Mouse (Mus musculus) brain, embryonic 14.5 days (tissue): Measurements from ENCODE around the gene Mylip. TPM values are rescaled to one million over a fixed set of nuclear protein-coding genes. Genes with fewer than 3 reads are reported as not detected.

Source experiments
- DNase-seq: peaks from one replicate; pipeline ENCODE4 v3.0.0-alpha.2; 2011; ENCODE audit warnings: low read depth
- CTCF ChIP-seq: fragments of 200-500 bp; IDR thresholded peaks from 2 replicates; pipeline ENCODE4 v1.5.1; 2012; ENCODE audit warnings: inconsistent platforms, mild to moderate bottlenecking, moderate library complexity, borderline replicate concordance; ENCODE audit not compliant: insufficient read depth, insufficient read length; ENCODE audit errors: extremely low read depth
- POLR2A ChIP-seq: fragments of 200-500 bp; IDR thresholded peaks from 2 replicates; pipeline ENCODE4 v1.6.1; 2012; ENCODE audit warnings: mild to moderate bottlenecking, inconsistent platforms, borderline replicate concordance; ENCODE audit not compliant: poor library complexity, insufficient read depth, insufficient read length, severe bottlenecking; ENCODE audit errors: extremely low read depth
- polyA plus RNA-seq: library from polyadenylated mRNA; depleted of rRNA; stranded (reverse); fragments of >200 nt; gene quantifications from 2 replicates; pipeline ENCODE4 v1.2.3, GENCODE M21; 2012

The Mylip gene
- polyA plus RNA-seq, 1 experiment, result 7.8 TPM

- TF ChIP-seq POLR2A (no peak), CTCF (no peak)
- no peak for DNase-seq
Measured at GRCm38 (mm10) chr13:45396724-45397123, 7.2 kb downstream of the Mylip start.

- TF ChIP-seq POLR2A (no peak), CTCF (no peak)
- no peak for DNase-seq
Measured at GRCm38 (mm10) chr13:45397240-45397639, 7.7 kb downstream of the Mylip start.

GRCm38 (mm10) chr13:45397896-45398805 is 8.6 kb downstream of the Mylip start:
- no peak for DNase-seq
- TF ChIP-seq CTCF (no peak), POLR2A (no peak)

- TF ChIP-seq POLR2A (no peak), CTCF (no peak)
- no peak for DNase-seq
Measured at GRCm38 (mm10) chr13:45400700-45401099, 11.2 kb downstream of the Mylip start.

GRCm38 (mm10) chr13:45401816-45402215 is 12.3 kb downstream of the Mylip start:
- no peak for DNase-seq
- TF ChIP-seq POLR2A (no peak), CTCF (no peak)

- no peak for DNase-seq
- TF ChIP-seq CTCF (no peak), POLR2A (no peak)
Measured at GRCm38 (mm10) chr13:45402316-45403039, 12.9 kb downstream of the Mylip start.

- no peak for DNase-seq
- TF ChIP-seq POLR2A (no peak), CTCF (no peak)
Measured at GRCm38 (mm10) chr13:45404269-45404668, 14.7 kb downstream of the Mylip start.

- TF ChIP-seq CTCF, result no peak
- TF ChIP-seq POLR2A, result no peak
- no peak for DNase-seq
Measured at GRCm38 (mm10) chr13:45405194-45405810, 15.8 kb downstream of the Mylip start.

- no peak for DNase-seq
- TF ChIP-seq CTCF (no peak), POLR2A (no peak)
Measured at GRCm38 (mm10) chr13:45406289-45406688, 16.7 kb downstream of the Mylip start.

GRCm38 (mm10) chr13:45406703-45407102 is 17.2 kb downstream of the Mylip start:
- DNase-seq, result no peak
- TF ChIP-seq CTCF (no peak), POLR2A (no peak)

- no peak for DNase-seq
- TF ChIP-seq POLR2A (no peak), CTCF (no peak)
Measured at GRCm38 (mm10) chr13:45410936-45411335, 21.4 kb downstream of the Mylip start.
